Mouse (Mus musculus) limb, embryonic 14.5 days (tissue): ENCODE results near the gene Arhgef17. TPM values are rescaled to one million over a fixed set of nuclear protein-coding genes. Genes with fewer than 3 reads are reported as not detected.
A peak's percentile ranks its signal among the peaks of the same experiment; 100 is the strongest.

Experiments used
- ATAC-seq: fragments of 200-750 bp; cut with Nextera tagmentation; 2 replicates; pipeline ENCODE4 v1.8.0; 2017; ENCODE audit warnings: low read depth, moderate number of reproducible peaks, moderate TSS enrichment; ENCODE audit not compliant: low FRiP score
- DNase-seq: peaks from one replicate; pipeline ENCODE4 v3.0.0-alpha.2; 2015; ENCODE audit warnings: low spot score
- H3K27ac ChIP-seq: fragments of 300-500 bp; sonication (generic); replicated peaks from 2 replicates; pipeline ENCODE4 v1.5.1; 2014; ENCODE audit warnings: low read depth, mild to moderate bottlenecking, low read length, moderate library complexity, mixed read lengths
- H3K27me3 ChIP-seq: fragments of 300-500 bp; sonication (generic); 2 replicates; pipeline ENCODE4 v1.6.1; 2014; ENCODE audit warnings: low read length, mixed read lengths; ENCODE audit not compliant: control insufficient read depth, insufficient read depth
- H3K36me3 ChIP-seq: fragments of 300-500 bp; sonication (generic); 2 replicates; pipeline ENCODE4 v1.6.1; 2014; ENCODE audit warnings: mild to moderate bottlenecking, low read length, moderate library complexity, mixed read lengths; ENCODE audit not compliant: control insufficient read depth, insufficient read depth
- H3K4me1 ChIP-seq: fragments of 300-500 bp; sonication (generic); 2 replicates; pipeline ENCODE4 v1.6.1; 2014; ENCODE audit warnings: antibody characterized with exemption, low read length, mixed read lengths; ENCODE audit not compliant: control insufficient read depth, insufficient read depth
- H3K4me2 ChIP-seq: fragments of 300-500 bp; sonication (generic); replicated peaks from 2 replicates; pipeline ENCODE4 v1.6.1; 2014; ENCODE audit warnings: low read depth, mild to moderate bottlenecking, low read length, moderate library complexity; ENCODE audit not compliant: severe bottlenecking
- H3K4me3 ChIP-seq: fragments of 300-500 bp; sonication (generic); replicated peaks from 2 replicates; pipeline ENCODE4 v1.5.1; 2014; ENCODE audit warnings: low read length
- H3K9ac ChIP-seq: fragments of 300-500 bp; sonication (generic); 2 replicates; pipeline ENCODE4 v1.6.1; 2014; ENCODE audit warnings: mild to moderate bottlenecking, low read depth, low read length, moderate library complexity; ENCODE audit not compliant: severe bottlenecking
- H3K9me3 ChIP-seq: fragments of 300-500 bp; sonication (generic); 2 replicates; pipeline ENCODE4 v1.6.1; 2016; ENCODE audit warnings: low read length; ENCODE audit not compliant: control insufficient read depth
- POLR2A ChIP-seq: fragments of 200-500 bp; IDR thresholded peaks from 2 replicates; pipeline ENCODE4 v1.8.0; 2012; ENCODE audit warnings: inconsistent platforms, mild to moderate bottlenecking, moderate library complexity, borderline replicate concordance; ENCODE audit not compliant: insufficient read depth, insufficient read length; ENCODE audit errors: extremely low read depth
- WGBS: fragments of 180-500 bp; shearing (Covaris S2); extraction: QIAGEN DNeasy Blood & Tissue Kit; methylation state at CpG from one replicate; pipeline ENCODE4 v1.1.7; 2014; 5-methylcytosine and 5-hydroxymethylcytosine counted together
- polyA plus RNA-seq, 2 experiments: library from polyadenylated mRNA; depleted of rRNA in 1 of 2; stranded (reverse) in 1 of 2; unstranded in 1 of 2; fragments of >200 nt; fragmentation: Nextera tagmentation in 1 of 2; extraction: Ambion mirVana in 1 of 2; gene quantifications; 2 replicates each; pipeline versions ENCODE4 v1.2.1 to v1.2.3; 2012 to 2014

The Arhgef17 gene
- polyA plus RNA-seq, 2 experiments: 15.4 to 42.8 TPM

GRCm38 (mm10) chr7:100927287-100928000, 4.5 kb downstream of the Arhgef17 start:
- H3K36me3 ChIP-seq: peaks cover 29% of the 10 kb centered on the region
- WGBS: 8% methylated on average over 7 of the region's 7 CpGs
- no peak for TF ChIP-seq POLR2A
- peaks cover 76% of the 10 kb centered on the region for H3K4me1 ChIP-seq
- peak overlapping the region; percentile 95 for H3K4me3 ChIP-seq
- no peaks in the 10 kb centered on the region for H3K9me3 ChIP-seq
- H3K9ac ChIP-seq: peak overlapping the region; percentile 95
- ATAC-seq (no peak), DNase-seq (no peak)
- H3K27ac ChIP-seq: no peak overlapping the region
- H3K27me3 ChIP-seq: no peaks in the 10 kb centered on the region
- peak overlapping the region; percentile 97 for H3K4me2 ChIP-seq

GRCm38 (mm10) chr7:100926311-100926923, 5.5 kb downstream of the Arhgef17 start:
- no peak overlapping the region for H3K27ac ChIP-seq
- TF ChIP-seq POLR2A: no peak
- peak overlapping the region; percentile 95 for H3K4me3 ChIP-seq
- no peak for ATAC-seq
- no peaks in the 10 kb centered on the region for H3K9me3 ChIP-seq
- peaks cover 79% of the 10 kb centered on the region for H3K4me1 ChIP-seq
- no peaks in the 10 kb centered on the region for H3K27me3 ChIP-seq
- peak overlapping the region; percentile 95 for H3K9ac ChIP-seq
- no peak for DNase-seq
- WGBS: 12% methylated on average over 12 of the region's 12 CpGs
- H3K4me2 ChIP-seq: peak overlapping the region; percentile 97
- peaks cover 39% of the 10 kb centered on the region for H3K36me3 ChIP-seq

- Histone ChIP-seq H3K36me3 (peaks cover 42% of the 10 kb centered on the region), H3K4me1 (peaks cover 80% of the 10 kb centered on the region), H3K9ac (peak overlapping the region; percentile 41), H3K4me3 (peak overlapping the region; percentile 95), H3K27me3 (no peaks in the 10 kb centered on the region), H3K4me2 (peak overlapping the region; percentile 97), H3K27ac (no peak overlapping the region), H3K9me3 (no peaks in the 10 kb centered on the region)
- TF ChIP-seq POLR2A: no peak
- WGBS: 16% methylated on average over 10 of the region's 10 CpGs
- ATAC-seq (0 out of 2 replicates have a peak, but pooled peaks have one; percentile 7), DNase-seq (no peak)
Measured at GRCm38 (mm10) chr7:100924674-100925445, 7.0 kb downstream of the Arhgef17 start.

- H3K9me3 ChIP-seq: no peaks in the 10 kb centered on the region
- no peak overlapping the region for H3K9ac ChIP-seq
- TF ChIP-seq POLR2A: no peak
- H3K4me1 ChIP-seq: peaks cover 80% of the 10 kb centered on the region
- no peak overlapping the region; the same call in 1 of the 2 replicates for H3K4me3 ChIP-seq
- H3K36me3 ChIP-seq: peaks cover 42% of the 10 kb centered on the region
- no peak for DNase-seq
- peak overlapping the region; percentile 97 for H3K4me2 ChIP-seq
- ATAC-seq: no peak
- WGBS: 76% methylated on average over 5 of the region's 5 CpGs
- H3K27ac ChIP-seq: no peak overlapping the region
- no peaks in the 10 kb centered on the region for H3K27me3 ChIP-seq
Measured at GRCm38 (mm10) chr7:100924200-100924599, 7.7 kb downstream of the Arhgef17 start.

DNA sequence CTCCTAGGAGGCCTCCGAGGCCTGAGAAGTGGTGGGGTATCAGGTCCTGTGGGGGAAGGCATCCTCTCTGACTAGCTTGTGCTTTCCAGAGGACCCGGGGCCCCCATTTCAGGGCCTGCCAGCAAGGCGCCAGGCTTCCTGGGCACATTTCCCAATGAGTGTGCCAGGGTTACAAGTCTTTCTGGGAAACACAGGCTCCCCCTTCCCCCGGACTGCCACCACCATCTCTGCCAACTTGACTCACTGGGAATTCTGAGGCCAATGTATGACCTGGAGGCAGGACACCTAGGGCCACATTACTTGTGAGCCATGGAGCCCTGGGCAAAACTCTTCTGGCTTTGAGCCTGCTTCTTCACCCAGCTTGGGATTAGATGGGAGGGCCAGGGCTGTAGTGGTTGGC, 9.0 kb downstream of the Arhgef17 start:
- Histone ChIP-seq H3K27ac (no peak overlapping the region), H3K27me3 (no peaks in the 10 kb centered on the region), H3K36me3 (peaks cover 43% of the 10 kb centered on the region), H3K4me3 (no peak overlapping the region), H3K4me1 (peaks cover 80% of the 10 kb centered on the region), H3K9ac (no peak overlapping the region), H3K4me2 (no peak overlapping the region), H3K9me3 (no peaks in the 10 kb centered on the region)
- no peak for ATAC-seq
- no peak for TF ChIP-seq POLR2A
- WGBS: 93% methylated on average over 4 of the region's 4 CpGs
- DNase-seq: no peak
